Mouse (Mus musculus): ENCODE measurements at regions not wholly inside any gene's neighbourhood (a gene's known extent, or its start where the extent isn't known, plus 50 kb on each side); places are given as distances from the start of the nearest gene placed in this dataset.
"Not testable (repeated sequence)": the region's sequence is repeated elsewhere in the genome, so short reads cannot be mapped to it uniquely, and the experiment has no call there.

GRCm38 (mm10) chr16:65405824-65406556 is 114.3 kb upstream of the Pou1f1 start:
- Histone ChIP-seq H3K9ac (no peak overlapping the region), H3K36me3 (no peaks in the 10 kb centered on the region), H3K4me3 (replicated peaks) (no peak overlapping the region), H3K27me3 (no peaks in the 10 kb centered on the region), H3K27ac (no peak overlapping the region), H3K9me3 (replicated peaks) (no peaks in the 10 kb centered on the region), H3K4me2 (no peak overlapping the region), H3K4me1 (replicated peaks) (no peaks in the 10 kb centered on the region)
- ATAC-seq (ENCODE audit: low read depth) (no peak), DNase-seq (no peak)
- WGBS (ENCODE audit: insufficient replicate concordance): 24% methylated on average over 3 of the region's 3 CpGs

- H3K27me3 ChIP-seq; H3K36me3 ChIP-seq; DNase-seq; H3K9ac ChIP-seq; H3K4me1 ChIP-seq (replicated peaks); H3K27ac ChIP-seq; H3K4me2 ChIP-seq; ATAC-seq (ENCODE audit: low read depth); H3K9me3 ChIP-seq (replicated peaks); H3K4me3 ChIP-seq (replicated peaks): not testable (repeated sequence)
- WGBS (ENCODE audit: insufficient replicate concordance): 42% methylated on average over 9 of the region's 9 CpGs
These were observed 88.3 kb upstream of the Pou1f1 start for GRCm38 (mm10) chr16:65432046-65432445.

GRCm38 (mm10) chr16:65436076-65436475 is 84.2 kb upstream of the Pou1f1 start:
- no peak for ATAC-seq (ENCODE audit: low read depth)
- 52% methylated on average over 2 of the region's 2 CpGs for WGBS (ENCODE audit: insufficient replicate concordance)

GRCm38 (mm10) chr16:65441954-65442353 is 78.4 kb upstream of the Pou1f1 start:
- no peak for DNase-seq
- Histone ChIP-seq H3K9ac (no peak overlapping the region), H3K4me1 (replicated peaks) (no peaks in the 10 kb centered on the region), H3K9me3 (replicated peaks) (no peaks in the 10 kb centered on the region), H3K27ac (no peak overlapping the region), H3K27me3 (no peaks in the 10 kb centered on the region), H3K36me3 (no peaks in the 10 kb centered on the region), H3K4me3 (replicated peaks) (no peak overlapping the region), H3K4me2 (no peak overlapping the region)
- WGBS (ENCODE audit: insufficient replicate concordance): 60% methylated on average over 4 of the region's 4 CpGs
- ATAC-seq (ENCODE audit: low read depth): no peak

More at GRCm38 (mm10) chr16:65436076-65436475, 84.2 kb upstream of the Pou1f1 start:
- H3K4me2 ChIP-seq: no peak overlapping the region
- no peaks in the 10 kb centered on the region for H3K4me1 ChIP-seq (replicated peaks)
- no peak overlapping the region for H3K9ac ChIP-seq
- no peaks in the 10 kb centered on the region for H3K9me3 ChIP-seq (replicated peaks)
- no peaks in the 10 kb centered on the region for H3K36me3 ChIP-seq
- no peak overlapping the region for H3K27ac ChIP-seq
- H3K4me3 ChIP-seq (replicated peaks): no peak overlapping the region
- no peak for DNase-seq
- H3K27me3 ChIP-seq: no peaks in the 10 kb centered on the region

GRCm38 (mm10) chr16:65448810-65449209 is 71.5 kb upstream of the Pou1f1 start:
- H3K27me3 ChIP-seq: no peaks in the 10 kb centered on the region
- H3K4me2 ChIP-seq: no peak overlapping the region
- no peak overlapping the region for H3K27ac ChIP-seq
- no peaks in the 10 kb centered on the region; the same call in 1 of the 2 replicates for H3K4me1 ChIP-seq (replicated peaks)
- no peaks in the 10 kb centered on the region for H3K36me3 ChIP-seq
- WGBS (ENCODE audit: insufficient replicate concordance): 8% methylated on average over 3 of the region's 3 CpGs
- peak; percentile 50; the same call in 1 of the 2 replicates for ATAC-seq (ENCODE audit: low read depth)
- no peak overlapping the region for H3K9ac ChIP-seq
- no peaks in the 10 kb centered on the region for H3K9me3 ChIP-seq (replicated peaks)
- no peak overlapping the region for H3K4me3 ChIP-seq (replicated peaks)
- no peak for DNase-seq

- Histone ChIP-seq H3K27ac (no peak overlapping the region), H3K4me1 (replicated peaks) (no peaks in the 10 kb centered on the region; the same call in 1 of the 2 replicates), H3K9me3 (replicated peaks) (no peaks in the 10 kb centered on the region), H3K9ac (no peak overlapping the region), H3K4me3 (replicated peaks) (no peak overlapping the region), H3K27me3 (no peaks in the 10 kb centered on the region), H3K4me2 (no peak overlapping the region), H3K36me3 (no peaks in the 10 kb centered on the region)
- DNase-seq: no peak
- no peak for ATAC-seq (ENCODE audit: low read depth)
- 45% methylated on average over 5 of the region's 5 CpGs for WGBS (ENCODE audit: insufficient replicate concordance)
These were observed 69.6 kb upstream of the Pou1f1 start for GRCm38 (mm10) chr16:65450706-65451105.

- Histone ChIP-seq H3K9me3 (replicated peaks) (no peaks in the 10 kb centered on the region), H3K4me2 (no peak overlapping the region), H3K27me3 (no peaks in the 10 kb centered on the region), H3K36me3 (no peaks in the 10 kb centered on the region), H3K9ac (no peak overlapping the region), H3K4me1 (replicated peaks) (no peaks in the 10 kb centered on the region; the same call in 1 of the 2 replicates), H3K4me3 (replicated peaks) (no peak overlapping the region), H3K27ac (no peak overlapping the region)
- ATAC-seq (ENCODE audit: low read depth) (no peak), DNase-seq (no peak)
- 61% methylated on average over 3 of the region's 3 CpGs for WGBS (ENCODE audit: insufficient replicate concordance)
These were observed 68.4 kb upstream of the Pou1f1 start for GRCm38 (mm10) chr16:65451885-65452284.

GRCm38 (mm10) chr16:65456948-65457347 is 63.4 kb upstream of the Pou1f1 start:
- 55% methylated on average over 1 of the region's 3 CpGs for WGBS (ENCODE audit: insufficient replicate concordance)
- ATAC-seq (ENCODE audit: low read depth); H3K27me3 ChIP-seq; H3K4me3 ChIP-seq (replicated peaks); H3K4me1 ChIP-seq (replicated peaks); H3K9ac ChIP-seq; H3K4me2 ChIP-seq; H3K9me3 ChIP-seq (replicated peaks); H3K27ac ChIP-seq; DNase-seq; H3K36me3 ChIP-seq: not testable (repeated sequence)

GRCm38 (mm10) chr16:65458234-65458633 is 62.1 kb upstream of the Pou1f1 start:
- Histone ChIP-seq H3K9ac (no peak overlapping the region), H3K36me3 (no peaks in the 10 kb centered on the region), H3K4me3 (replicated peaks) (no peak overlapping the region), H3K27me3 (no peaks in the 10 kb centered on the region), H3K4me2 (no peak overlapping the region), H3K9me3 (replicated peaks) (no peaks in the 10 kb centered on the region), H3K4me1 (replicated peaks) (no peaks in the 10 kb centered on the region), H3K27ac (no peak overlapping the region)
- no peak for DNase-seq
- ATAC-seq (ENCODE audit: low read depth): no peak
- WGBS (ENCODE audit: insufficient replicate concordance): 71% methylated on average over 3 of the region's 3 CpGs

- H3K27me3 ChIP-seq: no peaks in the 10 kb centered on the region
- H3K36me3 ChIP-seq: no peaks in the 10 kb centered on the region
- WGBS (ENCODE audit: insufficient replicate concordance): 50% methylated on average over 4 of the region's 4 CpGs
- H3K4me2 ChIP-seq: no peak overlapping the region
- no peak overlapping the region for H3K27ac ChIP-seq
- H3K9ac ChIP-seq: no peak overlapping the region
- no peak for DNase-seq
- no peaks in the 10 kb centered on the region for H3K4me1 ChIP-seq (replicated peaks)
- no peak for ATAC-seq (ENCODE audit: low read depth)
- H3K4me3 ChIP-seq (replicated peaks): no peak overlapping the region
- no peaks in the 10 kb centered on the region for H3K9me3 ChIP-seq (replicated peaks)
These were observed 50.6 kb upstream of the Pou1f1 start for GRCm38 (mm10) chr16:65469681-65470080.
